Mouse (Mus musculus) limb, embryonic 12.5 days (tissue): ENCODE data around the gene Nkap. TPM values are rescaled to one million over a fixed set of nuclear protein-coding genes. Genes with fewer than 3 reads are reported as not detected.
"Not testable (repeated sequence)": the region's sequence is repeated elsewhere in the genome, so short reads cannot be mapped to it uniquely, and the experiment has no call there.

Source experiments
- ATAC-seq: fragments of 200-750 bp; cut with Nextera tagmentation; 2 replicates; pipeline ENCODE4 v1.8.0; 2017; ENCODE audit warnings: low read depth, moderate TSS enrichment; ENCODE audit not compliant: insufficient number of reproducible peaks, insufficient read depth, low FRiP score, low TSS enrichment
- H3K27ac ChIP-seq: fragments of 300-500 bp; sonication (generic); 2 replicates; pipeline ENCODE4 v1.5.1; 2016; ENCODE audit warnings: mild to moderate bottlenecking, moderate library complexity
- H3K27me3 ChIP-seq: fragments of 300-500 bp; sonication (generic); 2 replicates; pipeline ENCODE4 v1.6.1; 2016; ENCODE audit warnings: mild to moderate bottlenecking, moderate library complexity
- H3K36me3 ChIP-seq: fragments of 300-500 bp; sonication (generic); 2 replicates; pipeline ENCODE4 v1.6.1; 2016; ENCODE audit warnings: mild to moderate bottlenecking, moderate library complexity
- H3K4me1 ChIP-seq: fragments of 300-500 bp; sonication (generic); replicated peaks from 2 replicates; pipeline ENCODE4 v1.6.1; 2016
- H3K4me2 ChIP-seq: fragments of 300-500 bp; sonication (generic); 2 replicates; pipeline ENCODE4 v1.6.1; 2016; ENCODE audit warnings: mild to moderate bottlenecking, moderate library complexity
- H3K4me3 ChIP-seq: fragments of 300-500 bp; sonication (generic); replicated peaks from 2 replicates; pipeline ENCODE4 v1.5.1; 2016; ENCODE audit warnings: mild to moderate bottlenecking
- H3K9ac ChIP-seq: fragments of 300-500 bp; sonication (generic); replicated peaks from 2 replicates; pipeline ENCODE4 v1.6.1; 2016; ENCODE audit warnings: mild to moderate bottlenecking, moderate library complexity
- H3K9me3 ChIP-seq: fragments of 300-500 bp; sonication (generic); 2 replicates; pipeline ENCODE4 v1.6.1; 2016; ENCODE audit warnings: mild to moderate bottlenecking, moderate library complexity
- WGBS: fragments of 180-500 bp; shearing (Covaris S2); methylation state at CpG from one replicate; pipeline ENCODE4 v1.1.7; 2016; 5-methylcytosine and 5-hydroxymethylcytosine counted together
- polyA plus RNA-seq: library from polyadenylated mRNA; unstranded; fragments of >200 nt; fragmentation: Nextera tagmentation; extraction: Ambion mirVana; gene quantifications from 2 replicates; pipeline ENCODE4 v1.2.1, GENCODE M21; 2016

Gene Nkap
- polyA plus RNA-seq, 1 experiment from 2014 or later = 17.5 TPM

DNA sequence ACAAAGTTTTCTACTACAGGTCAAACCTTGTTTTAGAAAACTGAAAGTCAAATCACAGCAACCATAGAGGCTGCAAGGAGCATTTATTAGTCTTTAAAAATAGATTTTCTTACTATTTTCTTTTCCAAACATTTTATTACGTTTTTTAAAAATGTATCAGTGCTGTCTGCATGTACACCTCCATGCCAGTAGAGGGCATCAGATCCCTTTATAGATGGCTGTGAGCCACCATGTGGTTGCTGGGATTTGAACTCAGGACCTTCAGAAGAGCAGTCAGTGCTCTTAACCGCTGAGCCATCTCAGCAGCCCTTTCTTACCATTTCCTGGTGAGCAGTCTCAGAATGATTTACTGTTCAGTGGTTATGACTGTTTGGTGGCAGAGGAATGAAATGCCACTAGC, 22.8 kb upstream of the Nkap start:
- H3K9me3 ChIP-seq = no peaks in the 10 kb centered on the region
- H3K4me1 ChIP-seq = no peaks in the 10 kb centered on the region
- peaks cover 8% of the 10 kb centered on the region; the same call in 1 of the 2 replicates for H3K36me3 ChIP-seq
- no peak overlapping the region for H3K4me2 ChIP-seq
- H3K4me3 ChIP-seq = no peak overlapping the region
- H3K9ac ChIP-seq = no peak overlapping the region
- no peaks in the 10 kb centered on the region for H3K27me3 ChIP-seq
- no peak for ATAC-seq
- WGBS = 82% methylated on average over 2 of the region's 2 CpGs
- H3K27ac ChIP-seq = no peak overlapping the region

DNA sequence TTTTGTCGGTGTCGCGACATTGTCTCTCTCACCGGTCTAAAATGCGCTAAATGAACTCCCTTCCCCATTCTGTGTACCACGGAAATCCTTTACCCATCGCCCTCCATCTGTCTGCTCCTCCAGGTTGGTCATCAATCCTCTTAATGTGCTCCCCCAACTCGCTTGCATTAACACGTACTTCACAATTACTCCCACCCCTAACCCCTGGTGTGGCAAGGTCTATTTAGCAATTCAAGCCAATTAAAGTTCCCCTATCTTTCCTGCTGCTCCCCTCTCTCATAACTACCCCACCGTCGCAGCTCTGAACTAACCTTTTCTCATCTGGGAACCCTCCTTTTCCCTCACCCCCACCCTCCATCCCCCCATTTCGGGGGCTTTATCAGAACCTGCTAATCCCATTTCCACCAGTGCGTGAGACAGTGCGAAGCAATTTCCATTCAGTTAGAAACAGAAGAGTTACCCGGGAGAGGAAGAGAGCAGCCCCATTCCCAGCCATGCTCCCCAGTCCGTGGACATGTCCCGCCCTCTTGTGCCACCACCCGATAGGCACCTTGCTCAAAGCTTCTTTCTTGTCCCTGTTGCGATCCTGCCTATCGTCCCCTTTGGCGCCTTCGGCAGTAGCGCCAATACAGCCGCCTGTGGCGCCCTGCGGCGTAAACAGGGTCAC, 16.9 kb upstream of the Nkap start:
- ATAC-seq = peak; percentile 78
- H3K9me3 ChIP-seq = no peaks in the 10 kb centered on the region
- H3K4me3 ChIP-seq = peak overlapping the region; percentile 54
- peak overlapping the region; percentile 56 for H3K9ac ChIP-seq
- H3K36me3 ChIP-seq = no peaks in the 10 kb centered on the region
- H3K27me3 ChIP-seq = no peaks in the 10 kb centered on the region
- 14% methylated on average over 27 of the region's 27 CpGs for WGBS
- peak overlapping the region; percentile 76 for H3K27ac ChIP-seq
- no peaks in the 10 kb centered on the region for H3K4me1 ChIP-seq
- H3K4me2 ChIP-seq = peak overlapping the region; percentile 61

- H3K27ac ChIP-seq = peak within 1 kb of the TSS; percentile 76
- H3K27me3 ChIP-seq = peaks cover 3% of the 10 kb centered on the region; the same call in 1 of the 2 replicates
- H3K4me2 ChIP-seq = peak within 1 kb of the TSS; percentile 61
- no peaks in the 10 kb centered on the region for H3K36me3 ChIP-seq
- no peaks in the 10 kb centered on the region for H3K9me3 ChIP-seq
- H3K9ac ChIP-seq = peak within 1 kb of the TSS; percentile 56
- WGBS = 16% methylated on average over 30 of the region's 30 CpGs
- H3K4me3 ChIP-seq = peak within 1 kb of the TSS; percentile 54
- peak; percentile 97 for ATAC-seq
- no peaks in the 10 kb centered on the region for H3K4me1 ChIP-seq
These were observed 16.3 kb upstream of the Nkap start, which contains the start of gene Upf3b for GRCm38 (mm10) chrX:37110193-37110880. Gene Upf3b, minus strand, starts transcription at chrX:37110322.

GRCm38 (mm10) chrX:37110881-37111193, 15.8 kb upstream of the Nkap start:
- Histone ChIP-seq H3K36me3 (no peaks in the 10 kb centered on the region), H3K9me3 (no peaks in the 10 kb centered on the region), H3K9ac (no peak overlapping the region), H3K4me2 (no peak overlapping the region), H3K27ac (no peak overlapping the region), H3K4me3 (peak overlapping the region; percentile 54; the same call in 1 of the 2 replicates), H3K4me1 (no peaks in the 10 kb centered on the region), H3K27me3 (peaks cover 8% of the 10 kb centered on the region; the same call in 1 of the 2 replicates)
- no peak for ATAC-seq
- WGBS = 75% methylated on average over 4 of the region's 4 CpGs

- no peaks in the 10 kb centered on the region for H3K9me3 ChIP-seq
- no peak overlapping the region for H3K4me3 ChIP-seq
- no CpG with 5 or more reads among the region's 5 CpGs for WGBS
- H3K36me3 ChIP-seq = no peaks in the 10 kb centered on the region
- no peak overlapping the region for H3K9ac ChIP-seq
- no peak overlapping the region for H3K4me2 ChIP-seq
- no peaks in the 10 kb centered on the region for H3K4me1 ChIP-seq
- no peak overlapping the region for H3K27ac ChIP-seq
- peaks cover 26% of the 10 kb centered on the region for H3K27me3 ChIP-seq
- no peak for ATAC-seq
These were observed 9.5 kb upstream of the Nkap start for GRCm38 (mm10) chrX:37117085-37117484.

DNA sequence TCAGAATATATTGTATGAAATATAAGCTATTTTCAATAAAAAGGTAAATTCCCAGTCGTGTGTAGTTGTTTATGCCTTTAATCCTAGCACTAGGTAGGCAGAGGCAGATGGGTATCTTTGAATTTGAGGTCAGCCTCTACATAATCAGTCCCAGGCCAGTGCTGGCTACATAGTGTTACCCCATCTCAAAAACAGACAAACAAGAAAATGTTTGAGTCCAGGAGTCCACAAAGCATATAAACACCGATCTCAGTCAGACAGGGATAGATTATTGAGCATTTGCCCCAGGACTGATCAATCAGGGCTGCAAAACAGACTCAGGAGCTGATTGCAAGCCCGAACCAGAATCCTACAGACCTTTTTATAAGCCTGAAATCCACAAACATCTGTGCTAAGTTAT, 7.0 kb upstream of the Nkap start:
- Histone ChIP-seq H3K4me3 (no peak overlapping the region), H3K36me3 (no peaks in the 10 kb centered on the region), H3K27ac (no peak overlapping the region), H3K4me1 (no peaks in the 10 kb centered on the region), H3K4me2 (no peak overlapping the region), H3K9ac (no peak overlapping the region), H3K27me3 (peaks cover 26% of the 10 kb centered on the region), H3K9me3 (no peaks in the 10 kb centered on the region)
- no peak for ATAC-seq
- WGBS = 65% methylated on average over 3 of the region's 3 CpGs

DNA sequence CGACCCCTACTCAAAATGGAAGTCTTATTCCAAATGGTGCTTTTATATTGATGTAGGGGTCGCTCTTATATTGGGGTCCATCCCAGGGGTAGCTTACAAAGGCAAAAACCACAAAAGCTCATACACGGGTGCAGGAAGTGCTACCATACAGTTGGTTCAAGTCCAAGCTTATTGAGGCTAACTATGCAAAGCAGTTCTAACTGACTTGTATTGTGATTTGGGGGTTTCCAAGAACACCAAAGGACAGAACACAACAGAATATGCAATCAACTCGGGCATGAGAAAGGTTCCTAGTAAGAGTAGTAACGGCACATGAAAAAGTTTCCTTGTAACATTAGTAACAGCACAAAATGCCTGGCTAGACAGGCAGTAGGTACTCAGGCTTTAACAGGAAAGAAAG, 6.4 kb upstream of the Nkap start:
- ATAC-seq = no peak
- no peaks in the 10 kb centered on the region for H3K4me1 ChIP-seq
- no peaks in the 10 kb centered on the region for H3K36me3 ChIP-seq
- H3K27me3 ChIP-seq = peaks cover 24% of the 10 kb centered on the region
- no peaks in the 10 kb centered on the region for H3K9me3 ChIP-seq
- no peak overlapping the region for H3K9ac ChIP-seq
- H3K4me2 ChIP-seq = no peak overlapping the region
- H3K27ac ChIP-seq = no peak overlapping the region
- 74% methylated on average over 5 of the region's 5 CpGs for WGBS
- H3K4me3 ChIP-seq = no peak overlapping the region

- 84% methylated on average over 7 of the region's 7 CpGs for WGBS
- no peaks in the 10 kb centered on the region for H3K27me3 ChIP-seq
- H3K9ac ChIP-seq = no peak overlapping the region
- H3K4me1 ChIP-seq = peaks cover 5% of the 10 kb centered on the region; the same call in 1 of the 2 replicates
- no peaks in the 10 kb centered on the region for H3K9me3 ChIP-seq
- no peak overlapping the region for H3K4me3 ChIP-seq
- ATAC-seq = no peak
- no peak overlapping the region for H3K4me2 ChIP-seq
- H3K36me3 ChIP-seq = no peaks in the 10 kb centered on the region
- H3K27ac ChIP-seq = no peak overlapping the region
These were observed 1.1 kb upstream of the Nkap start for GRCm38 (mm10) chrX:37125511-37125910.

GRCm38 (mm10) chrX:37141732-37142131, 15.1 kb downstream of the Nkap start:
- ATAC-seq = no peak
- Histone ChIP-seq H3K9ac (no peak overlapping the region), H3K4me1 (no peaks in the 10 kb centered on the region), H3K4me3 (no peak overlapping the region), H3K27ac (no peak overlapping the region), H3K9me3 (no peaks in the 10 kb centered on the region), H3K36me3 (peaks cover 32% of the 10 kb centered on the region; the same call in 1 of the 2 replicates), H3K27me3 (no peaks in the 10 kb centered on the region), H3K4me2 (no peak overlapping the region)
- WGBS = 88% methylated on average over 3 of the region's 3 CpGs

DNA sequence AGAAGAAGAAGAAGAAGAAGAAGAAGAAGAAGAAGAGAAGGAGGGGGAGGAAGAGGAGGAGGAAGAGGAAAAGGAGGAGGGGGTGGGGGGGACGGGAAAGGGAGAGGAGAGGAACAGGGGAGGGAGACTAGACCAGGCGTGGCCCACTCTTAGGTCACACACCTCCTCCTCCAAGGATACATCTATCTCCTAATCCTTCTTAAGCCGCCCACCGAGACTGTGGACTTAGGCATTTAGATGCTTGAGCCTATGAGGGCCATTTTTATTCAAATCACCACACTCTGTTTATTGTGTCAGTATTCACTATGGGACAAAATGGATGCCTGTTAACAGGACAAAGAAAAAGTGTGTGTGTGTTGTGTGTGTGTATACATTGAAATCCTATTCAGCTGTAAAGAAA, 17.9 kb downstream of the Nkap start:
- H3K27ac ChIP-seq, H3K4me2 ChIP-seq, ATAC-seq, H3K9ac ChIP-seq, H3K27me3 ChIP-seq, H3K9me3 ChIP-seq, H3K4me1 ChIP-seq, H3K4me3 ChIP-seq: not testable (repeated sequence)
- WGBS = 56% methylated on average over 1 of the region's 4 CpGs
- peaks cover 26% of the 10 kb centered on the region; the same call in 1 of the 2 replicates for H3K36me3 ChIP-seq

GRCm38 (mm10) chrX:37144954-37145353, 18.4 kb downstream of the Nkap start:
- WGBS = 94% methylated on average over 2 of the region's 2 CpGs
- no peak overlapping the region for H3K27ac ChIP-seq
- no peak overlapping the region for H3K4me2 ChIP-seq
- H3K4me1 ChIP-seq = no peaks in the 10 kb centered on the region
- H3K27me3 ChIP-seq = no peaks in the 10 kb centered on the region
- H3K9ac ChIP-seq = no peak overlapping the region
- no peak for ATAC-seq
- no peaks in the 10 kb centered on the region for H3K9me3 ChIP-seq
- H3K36me3 ChIP-seq = peaks cover 26% of the 10 kb centered on the region; the same call in 1 of the 2 replicates
- H3K4me3 ChIP-seq = no peak overlapping the region
